Mouse (Mus musculus) thymus, adult 2 months (tissue): ENCODE data around the gene 9430097D07Rik. TPM values are rescaled to one million over a fixed set of nuclear protein-coding genes. Genes with fewer than 3 reads are reported as not detected.

ENCODE experiments used
- DNase-seq: peaks from one replicate; pipeline ENCODE4 v3.0.0; 2021
- H3K27ac ChIP-seq: fragments of 200-500 bp; 2 replicates; pipeline ENCODE4 v1.5.1; 2012; ENCODE audit warnings: low read length, control low read depth; ENCODE audit not compliant: control insufficient read depth, insufficient read depth
- H3K27me3 ChIP-seq: fragments of 200-500 bp; 2 replicates; pipeline ENCODE4 v1.6.1; 2012; ENCODE audit warnings: mild to moderate bottlenecking, low read length, moderate library complexity, mixed read lengths; ENCODE audit not compliant: control insufficient read depth, insufficient read depth
- H3K36me3 ChIP-seq: fragments of 200-500 bp; 2 replicates; pipeline ENCODE4 v1.6.1; 2012; ENCODE audit warnings: mild to moderate bottlenecking, low read length, moderate library complexity; ENCODE audit not compliant: control insufficient read depth, insufficient read depth
- H3K4me1 ChIP-seq: fragments of 200-500 bp; replicated peaks from 2 replicates; pipeline ENCODE4 v1.6.1; 2012; ENCODE audit warnings: low read length; ENCODE audit not compliant: control insufficient read depth, insufficient read depth
- H3K4me3 ChIP-seq: fragments of 200-500 bp; 2 replicates; pipeline ENCODE4 v1.5.1; 2012; ENCODE audit warnings: mild to moderate bottlenecking, low read length, control low read depth, moderate library complexity; ENCODE audit not compliant: control insufficient read depth, insufficient read depth
- CTCF ChIP-seq: fragments of 200-500 bp; IDR thresholded peaks from 2 replicates; pipeline ENCODE4 v1.5.1; 2012; ENCODE audit warnings: mild to moderate bottlenecking, control low read depth, low read length, moderate library complexity, borderline replicate concordance; ENCODE audit not compliant: control insufficient read depth, poor library complexity, insufficient read depth; ENCODE audit errors: extremely low read depth
- POLR2A ChIP-seq: fragments of 200-500 bp; IDR thresholded peaks from 2 replicates; pipeline ENCODE4 v1.6.1; 2012; ENCODE audit warnings: mild to moderate bottlenecking, low read length, control low read depth, moderate library complexity; ENCODE audit not compliant: control insufficient read depth, poor library complexity, insufficient read depth; ENCODE audit errors: extremely low read depth
- WGBS: fragments of 180-500 bp; shearing (Covaris S2); methylation state at CpG from one replicate; pipeline ENCODE4 v1.1.7; 2018; 5-methylcytosine and 5-hydroxymethylcytosine counted together
- polyA plus RNA-seq: library from polyadenylated mRNA; depleted of rRNA; stranded (reverse); fragments of >200 nt; gene quantifications from 2 replicates; pipeline ENCODE4 v1.2.3, GENCODE M21; 2012

Gene 9430097D07Rik
- polyA plus RNA-seq, 1 experiment, result not detected

- peak overlapping the region; percentile 80 for H3K27ac ChIP-seq
- no peaks in the 10 kb centered on the region for H3K36me3 ChIP-seq
- peaks cover 53% of the 10 kb centered on the region for H3K4me1 ChIP-seq
- no peaks in the 10 kb centered on the region for H3K27me3 ChIP-seq
- 0 out of 2 replicates have a peak overlapping the region, but pooled peaks have one; percentile 13 for H3K4me3 ChIP-seq
- DNase-seq, result no peak
- WGBS, result 10% methylated on average over 7 of the region's 7 CpGs
- no peak for TF ChIP-seq CTCF
Measured at GRCm38 (mm10) chr2:32553592-32554148, 21.8 kb downstream of the 9430097D07Rik start.

GRCm38 (mm10) chr2:32551236-32551635 is 24.2 kb downstream of the 9430097D07Rik start:
- Histone ChIP-seq H3K4me1 (peaks cover 42% of the 10 kb centered on the region), H3K36me3 (no peaks in the 10 kb centered on the region), H3K27me3 (no peaks in the 10 kb centered on the region), H3K4me3 (no peak overlapping the region), H3K27ac (no peak overlapping the region)
- TF ChIP-seq POLR2A, result no peak
- TF ChIP-seq CTCF, result no peak
- DNase-seq, result no peak
- 95% methylated on average over 5 of the region's 5 CpGs for WGBS

- DNase-seq, result no peak
- Histone ChIP-seq H3K4me3 (no peak overlapping the region), H3K27me3 (no peaks in the 10 kb centered on the region), H3K27ac (no peak overlapping the region), H3K36me3 (no peaks in the 10 kb centered on the region), H3K4me1 (peaks cover 27% of the 10 kb centered on the region)
- 43% methylated on average over 6 of the region's 6 CpGs for WGBS
- TF ChIP-seq CTCF (no peak), POLR2A (no peak)
Measured at GRCm38 (mm10) chr2:32549764-32550163, 25.7 kb downstream of the 9430097D07Rik start.

- H3K4me1 ChIP-seq, result peaks cover 26% of the 10 kb centered on the region
- no peak for DNase-seq
- 92% methylated on average over 9 of the region's 9 CpGs for WGBS
- no peaks in the 10 kb centered on the region for H3K36me3 ChIP-seq
- H3K27me3 ChIP-seq, result no peaks in the 10 kb centered on the region
- TF ChIP-seq CTCF, result no peak
- no peak for TF ChIP-seq POLR2A
- no peak overlapping the region for H3K4me3 ChIP-seq
- H3K27ac ChIP-seq, result no peak overlapping the region
Measured at GRCm38 (mm10) chr2:32549171-32549570, 26.3 kb downstream of the 9430097D07Rik start.

- DNase-seq, result no peak
- H3K36me3 ChIP-seq, result no peaks in the 10 kb centered on the region
- no peak overlapping the region for H3K27ac ChIP-seq
- H3K27me3 ChIP-seq, result no peaks in the 10 kb centered on the region
- peaks cover 24% of the 10 kb centered on the region for H3K4me1 ChIP-seq
- no peak overlapping the region for H3K4me3 ChIP-seq
- 82% methylated on average over 7 of the region's 7 CpGs for WGBS
- no peak for TF ChIP-seq CTCF
Measured at GRCm38 (mm10) chr2:32547964-32548739, 27.3 kb downstream of the 9430097D07Rik start.

- Histone ChIP-seq H3K4me1 (peaks cover 28% of the 10 kb centered on the region), H3K27me3 (no peaks in the 10 kb centered on the region), H3K36me3 (no peaks in the 10 kb centered on the region), H3K27ac (no peak overlapping the region), H3K4me3 (no peak overlapping the region)
- WGBS, result 91% methylated on average over 5 of the region's 5 CpGs
- TF ChIP-seq CTCF (no peak), POLR2A (no peak)
- no peak for DNase-seq
Measured at GRCm38 (mm10) chr2:32547380-32547779, 28.1 kb downstream of the 9430097D07Rik start.
